Mouse (Mus musculus) heart, embryonic 11.5 days (tissue): Measurements from ENCODE around the gene Psmb7. TPM values are rescaled to one million over a fixed set of nuclear protein-coding genes. Genes with fewer than 3 reads are reported as not detected.

Source experiments
- ATAC-seq: fragments of 200-750 bp; cut with Nextera tagmentation; replicated peaks from 2 replicates; pipeline ENCODE4 v1.8.0; 2017; ENCODE audit warnings: moderate library complexity; ENCODE audit not compliant: insufficient number of reproducible peaks, low FRiP score, low TSS enrichment
- H3K27ac ChIP-seq: fragments of 300-500 bp; sonication (generic); 2 replicates; pipeline ENCODE4 v1.5.1; 2014; ENCODE audit warnings: mild to moderate bottlenecking, low read depth, low read length
- H3K27me3 ChIP-seq: fragments of 300-500 bp; sonication (generic); 2 replicates; pipeline ENCODE4 v1.6.1; 2014; ENCODE audit warnings: mild to moderate bottlenecking, low read length, mixed read lengths; ENCODE audit not compliant: control insufficient read depth, insufficient read depth
- H3K36me3 ChIP-seq: fragments of 300-500 bp; sonication (generic); 2 replicates; pipeline ENCODE4 v1.6.1; 2014; ENCODE audit warnings: mild to moderate bottlenecking, low read length, moderate library complexity, mixed read lengths; ENCODE audit not compliant: control insufficient read depth, insufficient read depth
- H3K4me1 ChIP-seq: fragments of 300-500 bp; sonication (generic); 2 replicates; pipeline ENCODE4 v1.6.1; 2014; ENCODE audit warnings: low read length; ENCODE audit not compliant: control insufficient read depth, insufficient read depth
- H3K4me2 ChIP-seq: fragments of 300-500 bp; sonication (generic); 2 replicates; pipeline ENCODE4 v1.6.1; 2014; ENCODE audit warnings: mild to moderate bottlenecking, moderate library complexity
- H3K4me3 ChIP-seq: fragments of 300-500 bp; sonication (generic); 2 replicates; pipeline ENCODE4 v1.5.1; 2014; ENCODE audit warnings: low read depth, low read length
- H3K9ac ChIP-seq: fragments of 300-500 bp; sonication (generic); 2 replicates; pipeline ENCODE4 v1.6.1; 2014; ENCODE audit warnings: mild to moderate bottlenecking, low read depth, low read length, moderate library complexity
- H3K9me3 ChIP-seq: fragments of 300-500 bp; sonication (generic); replicated peaks from 2 replicates; pipeline ENCODE4 v1.6.1; 2016; ENCODE audit warnings: low read length; ENCODE audit not compliant: control insufficient read depth
- WGBS: fragments of 180-500 bp; shearing (Covaris S2); extraction: QIAGEN DNeasy Blood & Tissue Kit; methylation state at CpG from one replicate; pipeline ENCODE4 v1.1.7; 2014; ENCODE audit not compliant: insufficient replicate concordance; 5-methylcytosine and 5-hydroxymethylcytosine counted together
- polyA plus RNA-seq: library from polyadenylated mRNA; unstranded; fragments of >200 nt; fragmentation: Nextera tagmentation; extraction: Ambion mirVana; gene quantifications from 2 replicates; pipeline ENCODE4 v1.2.1, GENCODE M21; 2014

Gene Psmb7
- 254 and 263 TPM in 2 replicates for polyA plus RNA-seq

GRCm38 (mm10) chr2:38643625-38644427, at the start of gene Psmb7:
Psmb7 (minus strand) TSS chr2:38644087.
- Histone ChIP-seq H3K4me2 (peak within 1 kb of the TSS; percentile 89), H3K9ac (peak within 1 kb of the TSS; percentile 93), H3K9me3 (no peaks in the 10 kb centered on the region), H3K4me1 (peaks cover 7% of the 10 kb centered on the region; the same call in 1 of the 2 replicates), H3K4me3 (peak within 1 kb of the TSS; percentile 88), H3K27me3 (no peaks in the 10 kb centered on the region), H3K36me3 (peaks cover 8% of the 10 kb centered on the region), H3K27ac (peak within 1 kb of the TSS; percentile 72; the same call in 1 of the 2 replicates)
- WGBS = 1% methylated on average over 52 of the region's 52 CpGs
- peak; percentile 84 for ATAC-seq

GRCm38 (mm10) chr2:38691542-38691941, 47.7 kb upstream of the Psmb7 start:
- ATAC-seq = no peak
- WGBS = 11% methylated on average over 8 of the region's 8 CpGs
- H3K36me3 ChIP-seq = no peaks in the 10 kb centered on the region

GRCm38 (mm10) chr2:38689881-38690280, 46.0 kb upstream of the Psmb7 start:
- H3K27ac ChIP-seq = no peak overlapping the region
- no peaks in the 10 kb centered on the region for H3K9me3 ChIP-seq
- peaks cover 46% of the 10 kb centered on the region for H3K27me3 ChIP-seq
- H3K4me1 ChIP-seq = 0 out of 2 replicates have a peak, but pooled peaks cover 2% of the 10 kb centered on the region
- no peak overlapping the region for H3K4me3 ChIP-seq
- H3K9ac ChIP-seq = no peak overlapping the region
- 80% methylated on average over 1 of the region's 1 CpGs for WGBS
- ATAC-seq = no peak
- H3K4me2 ChIP-seq = no peak overlapping the region
- H3K36me3 ChIP-seq = no peaks in the 10 kb centered on the region

More at GRCm38 (mm10) chr2:38691542-38691941, 47.7 kb upstream of the Psmb7 start:
- Histone ChIP-seq H3K4me3 (no peak overlapping the region), H3K4me1 (0 out of 2 replicates have a peak, but pooled peaks cover 2% of the 10 kb centered on the region), H3K27me3 (peaks cover 55% of the 10 kb centered on the region), H3K27ac (no peak overlapping the region), H3K9me3 (no peaks in the 10 kb centered on the region), H3K9ac (no peak overlapping the region), H3K4me2 (no peak overlapping the region)

- no peaks in the 10 kb centered on the region for H3K9me3 ChIP-seq
- peak overlapping the region; percentile 52; the same call in 1 of the 2 replicates for H3K9ac ChIP-seq
- peaks cover 44% of the 10 kb centered on the region for H3K27me3 ChIP-seq
- WGBS = 4% methylated on average over 29 of the region's 29 CpGs
- peak overlapping the region; percentile 38 for H3K4me3 ChIP-seq
- no peak for ATAC-seq
- H3K36me3 ChIP-seq = no peaks in the 10 kb centered on the region
- H3K4me1 ChIP-seq = 0 out of 2 replicates have a peak, but pooled peaks cover 2% of the 10 kb centered on the region
- no peak overlapping the region for H3K27ac ChIP-seq
- H3K4me2 ChIP-seq = peak overlapping the region; percentile 73
Measured at GRCm38 (mm10) chr2:38688791-38689520, 45.1 kb upstream of the Psmb7 start.

- no peaks in the 10 kb centered on the region for H3K9me3 ChIP-seq
- no peak for ATAC-seq
- no peaks in the 10 kb centered on the region for H3K36me3 ChIP-seq
- 70% methylated on average over 3 of the region's 3 CpGs for WGBS
- peaks cover 30% of the 10 kb centered on the region for H3K27me3 ChIP-seq
- no peak overlapping the region for H3K4me2 ChIP-seq
- 0 out of 2 replicates have a peak, but pooled peaks cover 2% of the 10 kb centered on the region for H3K4me1 ChIP-seq
- H3K9ac ChIP-seq = 0 out of 2 replicates have a peak overlapping the region, but pooled peaks have one; percentile 10
- H3K27ac ChIP-seq = no peak overlapping the region
- H3K4me3 ChIP-seq = no peak overlapping the region
Measured at GRCm38 (mm10) chr2:38685746-38686145, 41.9 kb upstream of the Psmb7 start.

- ATAC-seq = no peak
- peaks cover 17% of the 10 kb centered on the region for H3K27me3 ChIP-seq
- H3K9ac ChIP-seq = no peak overlapping the region
- no peak overlapping the region for H3K4me2 ChIP-seq
- H3K27ac ChIP-seq = no peak overlapping the region
- no peaks in the 10 kb centered on the region for H3K36me3 ChIP-seq
- H3K4me3 ChIP-seq = no peak overlapping the region
- no peaks in the 10 kb centered on the region for H3K4me1 ChIP-seq
- H3K9me3 ChIP-seq = no peaks in the 10 kb centered on the region
- WGBS = 64% methylated on average over 5 of the region's 5 CpGs
Measured at GRCm38 (mm10) chr2:38683083-38683482, 39.2 kb upstream of the Psmb7 start.

- Histone ChIP-seq H3K9me3 (no peaks in the 10 kb centered on the region), H3K36me3 (no peaks in the 10 kb centered on the region), H3K27ac (no peak overlapping the region), H3K27me3 (peaks cover 11% of the 10 kb centered on the region), H3K9ac (no peak overlapping the region), H3K4me1 (no peaks in the 10 kb centered on the region), H3K4me2 (no peak overlapping the region), H3K4me3 (no peak overlapping the region)
- ATAC-seq = no peak
- 85% methylated on average over 5 of the region's 5 CpGs for WGBS
Measured at GRCm38 (mm10) chr2:38682209-38682608, 38.3 kb upstream of the Psmb7 start.

- no peak for ATAC-seq
- no peak overlapping the region for H3K4me2 ChIP-seq
- H3K4me1 ChIP-seq = no peaks in the 10 kb centered on the region
- no peaks in the 10 kb centered on the region for H3K36me3 ChIP-seq
- H3K4me3 ChIP-seq = no peak overlapping the region
- H3K9me3 ChIP-seq = no peaks in the 10 kb centered on the region
- peaks cover 5% of the 10 kb centered on the region; the same call in 1 of the 2 replicates for H3K27me3 ChIP-seq
- H3K27ac ChIP-seq = no peak overlapping the region
- no peak overlapping the region for H3K9ac ChIP-seq
Measured at GRCm38 (mm10) chr2:38678947-38679346, 35.1 kb upstream of the Psmb7 start.
